Mouse (Mus musculus) induced T-regulatory cell, adult 2 months (primary cell): ENCODE measurements around the gene Mapkap1.

ENCODE experiments used
- DNase-seq: peaks from one replicate; pipeline ENCODE4 v3.0.0-alpha.2; 2012; ENCODE audit warnings: low read depth

The Mapkap1 gene

DNA sequence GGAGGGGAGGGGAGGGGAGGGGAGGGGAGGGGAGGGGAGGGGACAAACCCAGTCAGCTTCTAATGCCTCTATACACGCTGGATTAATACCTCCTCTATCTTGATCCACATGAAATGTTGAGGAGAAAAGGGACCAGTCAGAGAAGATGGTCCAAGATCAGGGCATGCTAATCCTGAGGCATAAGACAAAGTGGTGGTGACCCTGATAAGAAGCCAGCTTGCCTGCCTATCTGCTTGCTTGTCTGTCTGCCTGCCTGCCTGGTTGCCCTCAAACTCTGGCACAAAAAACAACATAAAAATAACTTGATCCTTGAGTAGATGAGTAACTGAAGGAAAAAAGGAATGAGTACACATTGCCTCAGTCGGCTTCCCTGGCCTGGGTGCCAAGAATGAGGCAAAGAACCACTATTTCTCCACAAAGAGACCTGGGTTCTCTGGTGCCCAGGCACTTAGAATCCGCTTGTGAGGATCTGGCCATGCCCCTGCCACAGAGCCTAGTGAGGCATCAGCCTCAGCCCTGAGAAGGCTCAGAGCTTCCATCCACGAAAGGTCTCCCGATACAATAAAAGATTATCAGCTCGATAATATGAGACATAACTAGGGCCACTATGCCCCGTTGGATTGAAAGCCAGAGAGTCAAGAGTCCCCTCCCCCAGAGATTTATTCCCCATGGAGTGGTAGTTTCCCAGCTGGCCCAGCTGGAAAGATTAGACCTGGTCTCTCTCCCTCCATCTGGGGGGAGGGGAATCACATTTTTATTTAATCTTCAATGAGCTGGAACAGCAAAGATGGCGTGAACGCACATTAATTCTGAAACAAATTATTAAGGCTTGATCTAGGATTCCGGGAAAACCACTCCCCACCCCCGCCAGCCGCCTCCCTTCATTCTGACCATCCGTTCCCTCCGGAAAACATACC, 228.9 kb downstream of the Mapkap1 start:
- DNase-seq, result no peak

- DNase-seq, result peak; percentile 77
Observed at GRCm38 (mm10) chr2:34638955-34639650, 232.5 kb downstream of the Mapkap1 start.

DNA sequence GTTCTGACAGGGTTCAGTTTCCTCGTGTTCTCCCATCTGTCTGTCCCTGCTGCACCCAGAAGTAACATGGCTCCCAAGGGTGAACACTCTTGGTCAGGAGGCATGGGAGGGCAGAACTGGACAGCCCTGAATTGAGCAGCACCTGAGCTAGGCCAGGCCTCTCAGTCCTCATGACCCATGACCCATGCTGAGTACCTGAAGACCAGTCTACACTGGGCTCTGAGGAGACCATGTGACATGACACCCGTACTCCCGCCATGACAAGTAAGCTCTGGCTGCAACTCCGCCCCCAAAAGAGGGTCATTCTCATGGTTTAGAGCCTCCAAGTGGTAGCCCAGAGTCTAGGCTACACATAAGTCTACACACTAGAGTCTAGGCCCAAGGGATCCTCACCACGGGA, 233.2 kb downstream of the Mapkap1 start:
- DNase-seq, result no peak

DNA sequence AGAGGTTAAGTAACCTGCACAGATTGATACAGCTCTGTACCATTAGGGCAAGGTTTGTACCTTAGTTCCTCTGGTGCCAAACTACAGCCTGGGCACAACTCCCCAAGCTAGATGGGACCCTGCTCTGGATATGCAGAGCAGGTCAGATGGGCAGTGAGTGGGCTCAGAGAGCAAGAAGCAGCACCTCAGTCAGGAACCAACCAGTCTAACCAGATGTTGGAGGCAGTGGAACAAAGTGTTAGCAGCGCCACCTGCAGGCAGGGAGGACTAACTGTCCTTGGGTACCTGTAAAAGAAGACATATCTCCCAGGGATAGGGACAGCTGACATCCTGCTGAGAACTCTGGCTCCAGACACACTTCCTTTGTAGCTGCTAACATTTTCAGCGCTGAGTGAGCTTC, 235.8 kb downstream of the Mapkap1 start:
- DNase-seq, result peak; percentile 88

DNA sequence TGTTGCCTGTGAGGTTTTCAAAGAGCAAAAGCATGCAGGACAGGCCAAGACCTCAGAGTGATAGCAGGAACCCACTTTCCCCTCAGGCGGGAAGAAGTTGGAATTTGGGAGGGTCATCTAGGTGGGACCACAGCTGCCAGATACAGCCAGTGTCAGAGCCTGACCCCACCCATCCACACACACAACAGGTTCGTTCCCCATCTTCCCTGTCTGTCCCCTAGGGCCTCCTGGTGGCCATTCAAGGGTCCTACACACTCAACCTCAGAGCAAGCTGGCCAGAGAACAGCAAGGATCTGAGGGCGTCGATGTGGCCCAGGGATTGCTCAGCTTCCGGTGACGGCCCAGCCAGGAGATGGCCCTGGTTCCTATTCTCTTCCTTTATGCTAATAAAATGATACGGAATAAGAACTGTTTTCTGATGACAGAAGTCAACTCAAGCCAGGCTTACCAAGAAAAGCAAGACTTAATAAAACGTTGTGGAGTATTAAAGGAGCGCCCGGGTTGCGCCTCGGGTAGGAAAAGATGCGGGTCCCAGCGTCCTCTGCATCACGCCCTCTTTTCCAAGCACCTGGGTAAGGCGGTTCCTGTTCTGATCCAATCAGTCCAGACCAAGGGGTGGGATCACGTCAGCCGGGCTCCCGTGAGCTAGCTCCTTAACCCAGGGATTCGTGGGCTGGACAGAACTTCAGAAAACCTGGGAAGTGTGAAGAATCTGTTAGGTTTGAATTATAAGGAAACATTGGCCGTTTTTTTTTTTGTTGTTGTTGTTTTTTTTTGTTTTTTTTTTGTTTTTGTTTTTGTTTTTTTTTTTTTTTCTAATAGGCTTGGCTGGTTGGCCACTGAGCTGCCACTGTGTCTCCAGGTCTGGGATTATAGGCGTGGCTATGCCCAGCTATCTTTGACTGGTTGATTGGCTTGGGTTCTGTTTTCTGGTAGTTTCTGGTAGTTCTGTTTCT, 238.3 kb downstream of the Mapkap1 start:
- DNase-seq, result peak; percentile 71

- peak; percentile 92 for DNase-seq
Observed at GRCm38 (mm10) chr2:34645851-34646540, 239.4 kb downstream of the Mapkap1 start.

- no peak for DNase-seq
Observed at GRCm38 (mm10) chr2:34646541-34646865, 239.9 kb downstream of the Mapkap1 start.

- DNase-seq, result no peak
Observed at GRCm38 (mm10) chr2:34647410-34647809, 240.8 kb downstream of the Mapkap1 start.

- no peak for DNase-seq
Observed at GRCm38 (mm10) chr2:34667820-34668219, 261.2 kb downstream of the Mapkap1 start.

- DNase-seq, result no peak
Observed at GRCm38 (mm10) chr2:34668440-34669191, 262.0 kb downstream of the Mapkap1 start.

GRCm38 (mm10) chr2:34669203-34669746, 262.7 kb downstream of the Mapkap1 start:
- DNase-seq, result no peak

GRCm38 (mm10) chr2:34670470-34670869, 263.9 kb downstream of the Mapkap1 start:
- no peak for DNase-seq

DNA sequence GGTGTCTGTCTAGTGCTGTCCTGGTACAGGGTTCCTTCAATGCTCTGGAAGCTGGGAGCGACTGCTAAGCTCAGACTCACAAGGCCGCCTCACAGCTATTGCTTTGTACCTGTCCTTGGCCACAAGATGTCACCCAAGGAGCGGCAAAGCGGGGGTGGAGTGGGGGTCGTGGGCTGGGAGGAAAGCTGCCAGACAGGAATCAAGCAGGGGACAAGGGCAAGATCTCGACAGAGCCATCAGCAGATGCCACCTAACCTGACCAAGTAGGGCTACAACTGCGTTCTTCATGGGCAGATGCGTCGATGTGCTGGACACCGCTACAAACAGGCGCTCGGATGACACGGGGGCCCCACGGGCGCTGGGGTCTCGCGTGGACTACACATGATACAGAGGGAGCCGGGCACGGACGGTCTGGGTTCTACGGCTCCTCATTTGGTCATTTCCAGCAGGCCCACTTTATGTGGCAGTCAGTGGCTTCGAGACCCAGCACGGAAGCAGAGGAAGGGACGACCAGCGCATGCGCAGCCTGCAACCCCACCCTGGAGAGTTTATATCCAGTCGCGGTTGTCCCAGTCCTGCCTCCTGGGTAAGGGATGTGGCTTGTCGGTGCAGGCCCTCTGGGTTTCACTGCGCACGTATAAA, 264.9 kb downstream of the Mapkap1 start:
- DNase-seq, result peak; percentile 78

- DNase-seq, result no peak
Observed at GRCm38 (mm10) chr2:34673846-34674245, 267.3 kb downstream of the Mapkap1 start.
